Mouse (Mus musculus): ENCODE results near the gene Ms4a6d.
A peak's percentile ranks its signal among the peaks of the same experiment; 100 is the strongest.
"Not testable (repeated sequence)": the region's sequence is repeated elsewhere in the genome, so short reads cannot be mapped to it uniquely, and the experiment has no call there.

Ms4a6d gene

GRCm38 (mm10) chr19:11604603-11605002 lies at the start of gene Ms4a6d:
Ms4a6d (minus strand) TSS chr19:11604849.
- DNase-seq, result no peak

GRCm38 (mm10) chr19:11649564-11649963 lies 44.9 kb upstream of the Ms4a6d start:
- no peak for DNase-seq

- DNase-seq, result no peak
Measured at GRCm38 (mm10) chr19:11646166-11646565, 41.5 kb upstream of the Ms4a6d start.

- no peak for DNase-seq
Measured at GRCm38 (mm10) chr19:11640732-11641131, 36.1 kb upstream of the Ms4a6d start, which contains the start of gene Ms4a3. Ms4a3 (minus strand) TSS chr19:11640851.

- DNase-seq, result no peak
Measured at GRCm38 (mm10) chr19:11639038-11639437, 34.4 kb upstream of the Ms4a6d start.

- DNase-seq, result no peak
Measured at GRCm38 (mm10) chr19:11635572-11635971, 30.9 kb upstream of the Ms4a6d start.

GRCm38 (mm10) chr19:11634330-11634729 lies 29.7 kb upstream of the Ms4a6d start:
- no peak for DNase-seq

- no peak for DNase-seq
Measured at GRCm38 (mm10) chr19:11633732-11634131, 29.1 kb upstream of the Ms4a6d start.

GRCm38 (mm10) chr19:11625231-11625630 lies 20.6 kb upstream of the Ms4a6d start:
- DNase-seq, result no peak

GRCm38 (mm10) chr19:11624800-11625199 lies 20.2 kb upstream of the Ms4a6d start:
- no peak for DNase-seq

- no peak for DNase-seq
Measured at GRCm38 (mm10) chr19:11623551-11623950, 18.9 kb upstream of the Ms4a6d start, which contains the start of gene Ms4a2. Ms4a2 (minus strand) TSS chr19:11623719.

GRCm38 (mm10) chr19:11617983-11618382 lies 13.3 kb upstream of the Ms4a6d start:
- DNase-seq, result no peak

- no peak for DNase-seq
Measured at GRCm38 (mm10) chr19:11614805-11615204, 10.2 kb upstream of the Ms4a6d start.

GRCm38 (mm10) chr19:11613776-11614443 lies 9.3 kb upstream of the Ms4a6d start:
- no peak for DNase-seq

GRCm38 (mm10) chr19:11613084-11613483 lies 8.4 kb upstream of the Ms4a6d start:
- DNase-seq, result no peak

- DNase-seq, result no peak
Measured at GRCm38 (mm10) chr19:11612293-11612692, 7.6 kb upstream of the Ms4a6d start.

GRCm38 (mm10) chr19:11611541-11611945 lies 6.9 kb upstream of the Ms4a6d start:
- no peak for DNase-seq

GRCm38 (mm10) chr19:11608172-11608571 lies 3.5 kb upstream of the Ms4a6d start:
- peak; percentile 50 for DNase-seq

- DNase-seq, result peak; percentile 66
Measured at GRCm38 (mm10) chr19:11602026-11602425, 2.6 kb downstream of the Ms4a6d start.

GRCm38 (mm10) chr19:11601349-11601748 lies 3.3 kb downstream of the Ms4a6d start:
- no peak for DNase-seq

- DNase-seq, result peak; percentile 32
Measured at GRCm38 (mm10) chr19:11589891-11590449, 14.7 kb downstream of the Ms4a6d start.

GRCm38 (mm10) chr19:11589205-11589604 lies 15.4 kb downstream of the Ms4a6d start:
- DNase-seq, result peak; percentile 60

- DNase-seq, result no peak
Measured at GRCm38 (mm10) chr19:11574965-11575364, 29.7 kb downstream of the Ms4a6d start.

- not testable (repeated sequence) for DNase-seq
Measured at GRCm38 (mm10) chr19:11559560-11559959, 45.1 kb downstream of the Ms4a6d start.

GRCm38 (mm10) chr19:11554726-11555125 lies 49.9 kb downstream of the Ms4a6d start:
- no peak for DNase-seq
